Mouse (Mus musculus) inflammation-experienced regulatory T-cells (primary cell): Measurements from ENCODE around the gene Pde1c. TPM values are rescaled to one million over a fixed set of nuclear protein-coding genes. Genes with fewer than 3 reads are reported as not detected.

Experiments
- polyA plus RNA-seq, 2 experiments: library from polyadenylated mRNA; unstranded; fragments of 100-300 nt; shearing (Covaris generic); gene quantifications; one replicate each; pipeline ENCODE4 v1.2.1; 2017

The Pde1c gene
- 1 to 10 TPM in 1 of 2 experiments, under 1 TPM in 1; 0.18 to 2.7 TPM for polyA plus RNA-seq

GRCm38 (mm10) chr6:56568470-56569372 lies at the start of gene Pde1c:
Gene Pde1c (minus strand): TSS chr6:56569103.

Other genes with a start within 250 kb of the Pde1c start
- 100 to 1,000 TPM; 102 to 112 TPM for gene Lsm5, start 135.6 kb upstream of the Pde1c start, polyA plus RNA-seq
- gene Avl9, start 145.8 kb upstream of the Pde1c start, polyA plus RNA-seq, result 10 to 100 TPM; 34.4 to 36.7 TPM
- 10 to 100 TPM; 61.3 to 73.0 TPM for gene Kbtbd2, start 228.7 kb upstream of the Pde1c start, polyA plus RNA-seq